Mouse (Mus musculus): ENCODE data around the gene Fyco1. TPM values are rescaled to one million over a fixed set of nuclear protein-coding genes. Genes with fewer than 3 reads are reported as not detected.

Fyco1 gene
- polyA plus RNA-seq (2014; fragmentation: Nextera tagmentation; extraction: Ambion mirVana) = 12.8 and 13.8 TPM in 2 replicates

DNA sequence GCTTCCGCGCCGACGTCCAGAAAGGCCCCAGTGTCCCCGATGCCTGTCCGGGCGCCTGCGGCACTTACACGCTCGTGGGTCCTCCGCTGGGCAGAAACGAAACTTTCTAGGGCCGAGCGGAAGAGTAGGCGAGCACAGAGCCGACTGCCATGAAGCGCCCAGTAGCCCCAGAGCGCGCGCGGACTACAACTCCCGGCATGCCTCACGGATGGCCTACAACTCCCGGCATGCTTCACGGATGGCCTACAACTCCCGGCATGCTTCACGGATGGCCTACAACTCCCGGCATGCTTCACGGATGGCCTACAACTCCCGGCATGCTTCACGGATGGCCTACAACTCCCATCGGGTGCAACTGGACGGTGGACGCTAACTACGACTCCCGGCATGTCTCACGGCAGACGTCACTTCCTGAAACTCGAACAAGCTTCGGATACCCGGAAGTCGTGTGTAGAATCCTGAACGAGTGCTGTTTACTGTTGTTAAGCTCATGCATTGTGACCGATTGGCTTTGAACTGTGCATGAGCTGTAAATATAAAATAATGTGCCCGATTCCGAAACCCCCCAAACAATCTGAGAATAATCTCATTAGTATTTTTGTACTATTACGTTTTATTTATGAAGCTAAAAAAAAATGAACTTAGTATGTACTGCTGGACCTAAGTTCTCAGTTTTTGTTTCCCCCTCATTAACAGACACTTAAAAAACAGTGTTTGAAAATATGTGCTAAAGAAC, at the start of gene Fyco1:
Gene Fyco1, minus strand, starts transcription at position 187 of the 736 bp plus-strand sequence.
- Histone ChIP-seq H3K4me2 (ENCODE audit: low read length) (peak within 1 kb of the TSS; percentile 73), H3K9me3 (ENCODE audit: control insufficient read depth, low read length) (no peaks in the 10 kb centered on the region), H3K4me1 (replicated peaks; ENCODE audit: control insufficient read depth, insufficient read depth, low read length) (peaks cover 7% of the 10 kb centered on the region), H3K9ac (ENCODE audit: low read length) (peak within 1 kb of the TSS; percentile 81), H3K27ac (ENCODE audit: low read depth) (peak within 1 kb of the TSS; percentile 88), H3K27me3 (replicated peaks; ENCODE audit: control insufficient read depth, insufficient read depth, low read length) (no peaks in the 10 kb centered on the region), H3K36me3 (ENCODE audit: control insufficient read depth, insufficient read depth, low read length) (no peaks in the 10 kb centered on the region), H3K4me3 (ENCODE audit: low read depth, low read length) (peak within 1 kb of the TSS; percentile 65)
- WGBS = under 1% methylated on average over 47 of the region's 47 CpGs
- ATAC-seq (replicated peaks; ENCODE audit: low FRiP score, low TSS enrichment, low read depth) = peak; percentile 97
- DNase-seq (ENCODE audit: low spot score) = no peak

DNA sequence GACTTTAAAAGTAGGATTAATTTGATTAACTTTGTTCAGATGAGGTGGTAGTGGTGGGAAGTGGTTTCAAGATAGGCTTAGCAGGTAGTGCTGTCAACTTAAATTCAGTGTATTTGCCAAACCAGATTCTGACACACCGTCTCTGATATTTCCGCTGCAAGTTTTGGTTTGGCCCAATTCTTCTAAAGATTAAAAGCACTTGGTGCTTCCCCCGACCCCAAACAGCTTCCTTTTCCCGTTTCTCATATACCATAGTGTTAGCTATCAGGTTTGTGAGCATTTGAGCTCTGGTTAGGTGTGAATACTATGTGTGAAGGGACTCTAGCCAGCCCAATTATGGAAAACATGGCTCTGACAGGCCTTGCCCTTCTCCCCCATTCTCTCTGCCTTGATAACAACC, 20.4 kb upstream of the Fyco1 start:
- H3K27ac ChIP-seq (ENCODE audit: low read depth) = no peak overlapping the region
- ATAC-seq (replicated peaks; ENCODE audit: low FRiP score, low TSS enrichment, low read depth) (no peak), DNase-seq (ENCODE audit: low spot score) (no peak)
- 73% methylated on average over 4 of the region's 4 CpGs for WGBS
- H3K9ac ChIP-seq (ENCODE audit: low read length) = no peak overlapping the region
- no peaks in the 10 kb centered on the region for H3K9me3 ChIP-seq (ENCODE audit: control insufficient read depth, low read length)
- H3K4me2 ChIP-seq (ENCODE audit: low read length) = no peak overlapping the region
- no peaks in the 10 kb centered on the region for H3K36me3 ChIP-seq (ENCODE audit: control insufficient read depth, insufficient read depth, low read length)
- H3K4me1 ChIP-seq (replicated peaks; ENCODE audit: control insufficient read depth, insufficient read depth, low read length) = no peaks in the 10 kb centered on the region
- no peak overlapping the region for H3K4me3 ChIP-seq (ENCODE audit: low read depth, low read length)
- H3K27me3 ChIP-seq (replicated peaks; ENCODE audit: control insufficient read depth, insufficient read depth, low read length) = no peaks in the 10 kb centered on the region

DNA sequence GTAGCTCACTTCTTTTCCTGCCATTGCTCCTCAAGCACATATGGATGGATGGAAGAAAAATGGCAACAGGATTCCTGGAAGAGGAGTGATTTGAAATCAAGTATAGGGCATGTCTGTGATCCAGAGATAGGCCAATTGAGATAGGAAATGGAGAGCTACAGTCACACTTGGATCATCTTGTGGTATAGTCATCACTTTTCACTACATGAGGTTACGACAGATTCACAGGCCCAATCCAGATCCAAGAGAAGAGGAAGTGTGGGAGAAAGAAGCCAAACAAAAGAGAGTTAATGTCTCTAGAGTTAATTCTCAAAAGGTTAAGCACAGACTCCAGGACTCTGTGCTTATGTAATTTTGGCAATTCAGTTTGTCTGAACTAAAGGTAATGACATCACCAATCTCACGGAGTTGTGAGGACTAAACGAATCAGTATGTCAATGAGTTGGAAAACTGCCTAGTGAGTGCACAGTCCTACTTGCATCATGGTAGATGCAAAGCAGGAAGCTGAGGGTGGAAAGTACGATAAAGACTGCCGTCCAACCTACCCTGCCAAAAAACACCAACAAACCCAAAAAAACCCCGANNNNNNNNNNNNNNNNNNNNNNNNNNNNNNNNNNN, 17.6 kb upstream of the Fyco1 start:
- no peak overlapping the region for H3K4me2 ChIP-seq (ENCODE audit: low read length)
- DNase-seq (ENCODE audit: low spot score) (no peak), ATAC-seq (replicated peaks; ENCODE audit: low FRiP score, low TSS enrichment, low read depth) (no peak)
- H3K36me3 ChIP-seq (ENCODE audit: control insufficient read depth, insufficient read depth, low read length) = no peaks in the 10 kb centered on the region
- H3K4me1 ChIP-seq (replicated peaks; ENCODE audit: control insufficient read depth, insufficient read depth, low read length) = no peaks in the 10 kb centered on the region
- WGBS = 65% methylated on average over 4 of the region's 6 CpGs
- H3K9ac ChIP-seq (ENCODE audit: low read length) = no peak overlapping the region
- no peaks in the 10 kb centered on the region for H3K27me3 ChIP-seq (replicated peaks; ENCODE audit: control insufficient read depth, insufficient read depth, low read length)
- H3K4me3 ChIP-seq (ENCODE audit: low read depth, low read length) = no peak overlapping the region
- no peak overlapping the region for H3K27ac ChIP-seq (ENCODE audit: low read depth)
- H3K9me3 ChIP-seq (ENCODE audit: control insufficient read depth, low read length) = no peaks in the 10 kb centered on the region

DNA sequence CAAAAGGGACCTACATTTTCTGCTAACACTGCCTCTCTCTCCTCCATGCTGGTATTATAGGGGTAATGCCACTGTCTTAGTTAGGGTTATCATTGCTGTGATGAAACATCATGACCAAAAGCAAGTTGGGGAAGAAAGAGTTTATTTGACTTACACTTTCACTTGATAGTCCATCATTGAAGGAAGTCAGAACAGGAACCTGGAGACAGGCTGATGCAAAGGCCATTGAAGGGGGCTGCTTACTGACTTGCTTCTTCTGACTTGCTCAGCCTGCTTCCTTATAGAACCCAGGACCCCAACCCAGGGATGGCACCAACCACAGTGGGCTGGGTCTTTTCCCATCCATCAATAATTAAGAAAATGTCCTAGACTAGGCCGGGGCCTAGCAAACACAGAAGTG, 11.9 kb upstream of the Fyco1 start:
- Histone ChIP-seq H3K27ac (ENCODE audit: low read depth) (no peak overlapping the region), H3K9me3 (ENCODE audit: control insufficient read depth, low read length) (no peaks in the 10 kb centered on the region), H3K27me3 (replicated peaks; ENCODE audit: control insufficient read depth, insufficient read depth, low read length) (no peaks in the 10 kb centered on the region), H3K4me2 (ENCODE audit: low read length) (no peak overlapping the region), H3K36me3 (ENCODE audit: control insufficient read depth, insufficient read depth, low read length) (no peaks in the 10 kb centered on the region), H3K4me3 (ENCODE audit: low read depth, low read length) (no peak overlapping the region), H3K4me1 (replicated peaks; ENCODE audit: control insufficient read depth, insufficient read depth, low read length) (no peaks in the 10 kb centered on the region), H3K9ac (ENCODE audit: low read length) (no peak overlapping the region)
- no peak for ATAC-seq (replicated peaks; ENCODE audit: low FRiP score, low TSS enrichment, low read depth)
- DNase-seq (ENCODE audit: low spot score) = no peak
- WGBS = 100% methylated on average over 1 of the region's 1 CpGs

DNA sequence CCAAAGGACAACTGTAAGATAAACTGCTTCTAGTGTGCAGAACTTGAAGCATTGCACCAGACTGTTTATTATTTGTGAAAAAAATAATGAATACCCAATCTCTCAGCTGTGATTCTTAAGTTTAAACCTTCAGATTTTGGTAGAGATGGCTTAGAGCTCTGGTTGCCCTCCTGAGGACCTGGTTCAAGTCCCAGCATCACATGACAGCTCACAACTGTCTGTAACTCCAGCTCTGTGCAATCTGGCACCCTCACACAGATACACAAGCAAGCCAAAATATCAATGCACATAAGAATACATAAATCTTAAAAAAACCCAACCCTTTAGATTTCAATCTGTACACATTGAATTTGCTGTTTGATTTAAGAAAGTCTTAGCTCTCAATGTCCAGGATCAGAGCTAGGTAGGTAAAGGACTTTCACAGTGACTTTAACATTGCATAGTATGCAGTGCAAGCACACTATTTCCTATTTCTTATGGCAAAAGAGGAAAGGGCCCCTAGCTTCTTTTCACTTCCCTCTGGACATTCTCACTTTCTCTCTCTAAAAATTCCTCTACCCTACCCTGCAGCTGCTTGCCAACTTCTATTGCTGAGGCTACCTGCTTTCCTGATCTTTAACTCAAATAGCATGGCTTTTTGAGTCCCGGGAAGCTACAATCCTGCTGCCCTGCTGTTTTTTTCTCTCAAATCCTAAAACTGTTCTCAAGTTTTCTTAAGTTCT, 11.4 kb upstream of the Fyco1 start:
- no peaks in the 10 kb centered on the region for H3K36me3 ChIP-seq (ENCODE audit: control insufficient read depth, insufficient read depth, low read length)
- H3K4me2 ChIP-seq (ENCODE audit: low read length) = no peak overlapping the region
- H3K4me1 ChIP-seq (replicated peaks; ENCODE audit: control insufficient read depth, insufficient read depth, low read length) = no peaks in the 10 kb centered on the region
- ATAC-seq (replicated peaks; ENCODE audit: low FRiP score, low TSS enrichment, low read depth) (no peak), DNase-seq (ENCODE audit: low spot score) (no peak)
- WGBS = 86% methylated on average over 1 of the region's 1 CpGs
- H3K27ac ChIP-seq (ENCODE audit: low read depth) = no peak overlapping the region
- H3K4me3 ChIP-seq (ENCODE audit: low read depth, low read length) = no peak overlapping the region
- no peak overlapping the region for H3K9ac ChIP-seq (ENCODE audit: low read length)
- H3K9me3 ChIP-seq (ENCODE audit: control insufficient read depth, low read length) = no peaks in the 10 kb centered on the region
- H3K27me3 ChIP-seq (replicated peaks; ENCODE audit: control insufficient read depth, insufficient read depth, low read length) = no peaks in the 10 kb centered on the region

DNA sequence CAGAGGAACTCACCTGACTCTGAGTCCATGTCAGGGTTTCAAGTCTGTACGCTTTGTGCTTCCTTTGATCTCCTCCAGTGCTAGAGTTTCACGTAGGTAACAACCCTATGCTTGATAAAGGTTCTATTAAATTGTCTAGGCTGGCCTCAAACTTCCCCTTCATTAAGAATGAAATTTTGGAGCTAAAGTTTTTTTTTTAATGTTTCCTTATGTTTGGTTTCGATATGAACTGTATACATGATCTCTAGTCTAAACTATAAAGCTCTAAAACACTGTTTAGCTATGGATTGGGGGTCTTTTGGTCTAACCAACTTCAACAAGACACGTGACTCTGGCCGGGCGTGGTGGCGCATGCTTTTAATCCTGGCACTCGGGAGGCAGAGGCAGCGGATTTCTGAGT, 10.2 kb upstream of the Fyco1 start, which contains the start of gene Xcr1:
Gene Xcr1, minus strand, starts transcription at position 101 of the 400 bp plus-strand sequence.
- H3K4me2 ChIP-seq (ENCODE audit: low read length) = no peak within 1 kb of the TSS
- no peak within 1 kb of the TSS for H3K4me3 ChIP-seq (ENCODE audit: low read depth, low read length)
- no peaks in the 10 kb centered on the region for H3K27me3 ChIP-seq (replicated peaks; ENCODE audit: control insufficient read depth, insufficient read depth, low read length)
- no peak within 1 kb of the TSS for H3K27ac ChIP-seq (ENCODE audit: low read depth)
- no peaks in the 10 kb centered on the region for H3K4me1 ChIP-seq (replicated peaks; ENCODE audit: control insufficient read depth, insufficient read depth, low read length)
- H3K9ac ChIP-seq (ENCODE audit: low read length) = no peak within 1 kb of the TSS
- H3K36me3 ChIP-seq (ENCODE audit: control insufficient read depth, insufficient read depth, low read length) = no peaks in the 10 kb centered on the region
- no peak for DNase-seq (ENCODE audit: low spot score)
- 83% methylated on average over 9 of the region's 9 CpGs for WGBS
- H3K9me3 ChIP-seq (ENCODE audit: control insufficient read depth, low read length) = no peaks in the 10 kb centered on the region
- no peak for ATAC-seq (replicated peaks; ENCODE audit: low FRiP score, low TSS enrichment, low read depth)

DNA sequence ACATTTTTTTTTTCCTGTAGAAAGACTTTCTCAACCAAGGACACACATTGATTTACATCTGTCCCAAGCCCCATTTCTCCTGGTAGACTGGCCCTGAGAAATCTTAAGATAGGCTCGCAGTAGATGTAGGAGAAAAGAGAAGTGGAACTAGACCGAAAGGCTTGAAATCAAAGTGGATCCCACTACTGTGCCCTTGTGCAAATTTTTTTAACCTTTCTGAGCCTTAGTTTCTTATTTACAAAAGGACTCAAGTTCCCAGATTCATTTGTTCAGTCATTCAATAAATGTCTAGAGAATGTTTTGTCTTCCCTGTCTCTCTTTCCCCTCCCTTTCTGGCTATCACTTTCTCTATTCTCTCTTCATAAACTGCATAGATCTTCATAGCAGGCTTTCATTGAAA, 5.1 kb upstream of the Fyco1 start:
- Histone ChIP-seq H3K27me3 (replicated peaks; ENCODE audit: control insufficient read depth, insufficient read depth, low read length) (no peaks in the 10 kb centered on the region), H3K4me2 (ENCODE audit: low read length) (no peak overlapping the region), H3K9ac (ENCODE audit: low read length) (no peak overlapping the region), H3K4me1 (replicated peaks; ENCODE audit: control insufficient read depth, insufficient read depth, low read length) (no peaks in the 10 kb centered on the region), H3K36me3 (ENCODE audit: control insufficient read depth, insufficient read depth, low read length) (no peaks in the 10 kb centered on the region), H3K9me3 (ENCODE audit: control insufficient read depth, low read length) (no peaks in the 10 kb centered on the region), H3K27ac (ENCODE audit: low read depth) (no peak overlapping the region), H3K4me3 (ENCODE audit: low read depth, low read length) (no peak overlapping the region)
- WGBS = 79% methylated on average over 2 of the region's 2 CpGs
- ATAC-seq (replicated peaks; ENCODE audit: low FRiP score, low TSS enrichment, low read depth) (no peak), DNase-seq (ENCODE audit: low spot score) (no peak)

DNA sequence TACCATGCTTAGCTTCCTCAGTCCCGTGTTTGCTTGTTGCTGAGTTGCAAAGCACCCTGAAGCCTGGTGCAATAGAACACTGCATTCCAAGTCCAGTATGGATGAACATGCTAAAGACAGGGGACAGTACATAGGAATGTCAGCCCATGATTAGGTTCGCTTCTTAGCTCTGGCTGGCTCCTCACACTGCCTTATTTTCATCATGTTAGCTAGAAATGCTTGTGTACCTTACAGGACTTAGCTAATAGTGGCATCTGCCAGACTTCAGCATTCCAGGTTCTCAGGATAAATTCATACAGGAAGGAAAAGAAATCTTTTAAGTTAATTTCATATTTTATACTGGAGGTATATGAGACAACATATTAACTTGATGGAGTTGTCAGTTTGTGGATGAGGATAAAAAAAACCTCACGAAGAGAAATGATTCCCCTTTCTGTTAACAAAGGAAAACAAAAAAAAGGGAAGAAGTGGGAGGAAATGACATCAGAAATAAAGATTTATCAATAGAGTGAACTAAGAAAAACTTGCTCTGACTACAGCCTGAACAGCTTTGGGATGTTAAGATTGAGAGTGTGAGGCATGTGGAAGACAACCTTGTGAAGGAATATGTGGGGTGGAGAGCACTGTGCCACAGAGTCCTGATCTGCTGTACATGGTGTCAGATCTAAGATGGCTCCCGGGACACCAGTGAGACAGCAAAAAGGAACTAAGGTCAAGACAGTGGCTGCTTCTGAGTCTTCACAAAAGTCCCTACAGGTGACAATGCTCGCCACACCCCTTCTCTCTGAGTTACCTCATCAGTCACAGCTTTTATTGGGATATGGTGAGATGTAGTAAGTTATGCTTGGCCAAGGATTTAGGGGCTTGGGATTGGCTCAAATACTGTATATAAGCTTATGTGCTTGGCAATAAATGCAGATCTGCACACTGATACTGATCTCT, 1.0 kb upstream of the Fyco1 start:
- Histone ChIP-seq H3K27ac (ENCODE audit: low read depth) (no peak overlapping the region), H3K36me3 (ENCODE audit: control insufficient read depth, insufficient read depth, low read length) (no peaks in the 10 kb centered on the region), H3K4me2 (ENCODE audit: low read length) (peak overlapping the region; percentile 67), H3K4me3 (ENCODE audit: low read depth, low read length) (peak overlapping the region; percentile 42), H3K9me3 (ENCODE audit: control insufficient read depth, low read length) (no peaks in the 10 kb centered on the region), H3K4me1 (replicated peaks; ENCODE audit: control insufficient read depth, insufficient read depth, low read length) (peaks cover 7% of the 10 kb centered on the region), H3K9ac (ENCODE audit: low read length) (peak overlapping the region; percentile 40), H3K27me3 (replicated peaks; ENCODE audit: control insufficient read depth, insufficient read depth, low read length) (no peaks in the 10 kb centered on the region)
- 63% methylated on average over 5 of the region's 5 CpGs for WGBS
- ATAC-seq (replicated peaks; ENCODE audit: low FRiP score, low TSS enrichment, low read depth) (peak; percentile 9; the same call in 1 of the 2 replicates), DNase-seq (ENCODE audit: low spot score) (no peak)
